12 mouse cellular contexts compared by ENCODE assay signal in the genomic region with DNA sequence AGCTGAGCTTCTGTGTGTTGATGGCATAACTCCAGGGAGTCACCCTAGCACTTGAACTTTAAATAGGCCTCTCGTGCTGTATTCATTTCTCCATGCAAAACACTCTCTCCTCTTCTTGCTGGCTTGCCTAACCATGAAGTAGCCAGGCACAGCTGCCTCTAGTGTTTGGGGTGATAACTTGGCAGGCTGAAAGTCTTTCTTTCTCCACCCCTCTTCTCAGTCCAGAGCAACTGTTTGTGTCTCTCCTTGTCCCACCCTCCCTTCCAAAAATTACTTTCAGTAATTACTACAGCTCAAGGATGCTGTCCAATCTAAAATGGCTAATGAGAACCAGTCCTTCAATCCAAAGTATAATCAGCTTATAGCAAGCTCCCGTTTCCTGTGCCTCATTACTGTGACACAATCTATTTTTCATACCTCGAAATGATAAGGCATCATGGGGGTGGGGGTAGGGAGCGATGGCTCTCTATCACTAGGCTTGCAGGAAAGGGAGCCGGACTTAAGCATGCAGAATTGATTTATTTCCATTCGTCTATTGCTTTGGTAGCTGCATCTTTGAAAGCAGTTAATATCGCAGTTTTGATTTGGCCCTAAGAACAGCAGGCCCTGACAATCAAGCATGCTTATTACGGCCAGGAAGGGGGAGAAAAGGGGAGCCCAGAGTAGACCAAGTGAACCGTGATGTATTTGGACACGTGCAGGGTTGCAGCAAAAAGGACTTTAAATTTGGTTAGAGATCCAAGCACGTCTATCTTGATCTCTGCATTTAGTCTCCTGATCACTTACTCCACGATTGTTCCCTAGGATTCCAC.
DNase-seq lines count a peak whose midpoint lies in the region; ATAC-seq lines count a peak whose summit lies in the region.
"Had no signal": no experiment of that assay in that cellular context is flagged by ENCODE, and none has a peak within 500 bp of the region (broad histone marks: within the 10 kb centered on the region; RNA-seq: fewer than 3 reads in every experiment).

No protein-coding gene starts in this region.

- DNase-seq in embryo, embryonic 11 days = peak; percentile 12
- DNase-seq in embryo, embryonic 9.5 days (ENCODE audit: extremely low spot score) = no peak
- peak; percentile 11 for DNase-seq in lung, postnatal 10 days
- DNase-seq in lung, adult 18-20 months = no peak
- peak; percentile 1 to 2 for DNase-seq in heart, postnatal 36 days
- peak; percentile 57 for DNase-seq in retina, embryonic 14.5 days (ENCODE audit: low spot score)
- DNase-seq in adrenal gland, postnatal 14 days = no peak
- DNase-seq: adrenal gland, postnatal 25 days; cerebellum, adult 9-10 months; lung, postnatal 4 days had no signal

- intact Hi-C loops in heart, postnatal 36 days (cut with DNase I) = no loop called here

- no peak for ATAC-seq in erythroid progenitor cell, adult 5-6 weeks (replicated peaks; ENCODE audit: low FRiP score, poor library complexity, severe bottlenecking)
- ATAC-seq: intestine, embryonic 15.5 days had no signal

Comparison
In these comparisons a context has a peak if more than half of its experiments do, and no peak if none do; other contexts are left out.
1. DNase-seq: peak in embryo, embryonic 11 days (single experiment), lung, postnatal 10 days (single experiment), heart, postnatal 36 days (2 of 2) and retina, embryonic 14.5 days (single experiment); none in embryo, embryonic 9.5 days (single experiment), lung, adult 18-20 months (0 of 2) and adrenal gland, postnatal 14 days (single experiment).